Mouse (Mus musculus): Measurements from ENCODE around the gene Vmn1r204.
"Not testable (repeated sequence)": the region's sequence is repeated elsewhere in the genome, so short reads cannot be mapped to it uniquely, and the experiment has no call there.

The Vmn1r204 gene

GRCm38 (mm10) chr13:22552898-22553297, at the start of gene Vmn1r204:
TSS of gene Vmn1r204 (plus strand) at chr13:22553198.
- DNase-seq (ENCODE audit: low spot score) = not testable (repeated sequence)

DNA sequence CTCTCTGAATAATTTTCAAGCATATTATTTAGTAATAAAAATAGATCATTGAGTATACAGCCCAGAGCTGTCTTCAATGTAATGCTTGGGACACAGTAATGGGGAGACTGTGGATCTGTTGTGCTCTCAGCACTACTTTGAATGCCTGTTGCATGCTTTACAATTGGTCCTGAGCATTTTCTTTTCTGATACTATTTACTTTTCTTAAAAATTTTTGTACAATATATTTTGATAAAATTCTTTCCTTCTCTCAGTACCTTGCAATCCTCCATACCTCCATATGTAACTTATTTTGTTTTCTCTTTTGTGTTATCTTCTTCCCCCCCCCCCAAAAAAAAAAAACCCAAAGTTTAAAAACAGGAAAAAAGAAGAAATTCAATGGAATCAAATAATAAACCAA, 47.7 kb upstream of the Vmn1r204 start, which contains the start of gene Vmn1r202:
Vmn1r202 (minus strand) TSS at position 101 of the 400 bp plus-strand sequence.
- no peak for DNase-seq (ENCODE audit: low spot score)

DNA sequence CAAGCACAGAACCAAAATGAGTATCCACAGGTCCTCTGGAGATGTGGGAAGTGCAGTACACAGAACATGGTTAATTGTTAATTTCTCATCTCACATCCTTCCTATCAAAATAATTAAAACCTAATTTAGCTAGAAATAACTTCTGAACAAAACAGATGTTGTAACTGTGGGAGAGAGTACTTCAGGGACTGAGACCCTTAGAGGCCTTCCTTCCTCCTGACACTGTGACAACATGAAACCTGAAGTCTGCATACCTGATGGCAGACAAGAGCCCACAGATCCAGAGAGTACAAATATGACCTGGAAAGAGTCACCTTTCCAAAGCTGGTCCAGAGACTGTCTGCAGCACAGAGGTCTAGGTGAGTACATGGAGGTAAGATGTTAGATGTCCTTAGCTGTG, 35.2 kb upstream of the Vmn1r204 start, which contains the start of gene Vmn1r203:
Vmn1r203 (plus strand) TSS at position 301 of the 400 bp plus-strand sequence.
- DNase-seq (ENCODE audit: low spot score) = no peak

DNA sequence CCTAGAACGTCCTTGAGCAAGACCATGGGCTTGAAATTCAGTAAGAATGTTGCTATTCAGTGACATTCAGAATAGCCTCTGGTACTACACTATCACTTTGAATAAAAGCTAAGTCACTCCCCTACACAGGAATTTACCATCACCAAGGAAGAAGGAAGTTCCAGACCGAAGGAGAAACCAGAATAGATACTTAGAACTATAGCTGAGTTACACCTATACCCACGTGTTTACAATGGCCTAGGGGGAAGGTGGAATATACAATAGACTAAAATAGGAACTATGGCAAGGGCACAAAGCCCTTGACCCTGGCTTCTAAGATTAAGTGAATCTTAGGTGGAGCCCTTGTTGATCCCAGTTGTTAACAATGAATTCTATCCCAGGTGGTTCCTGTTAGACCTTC, 21.9 kb downstream of the Vmn1r204 start:
- not testable (repeated sequence) for DNase-seq (ENCODE audit: low spot score)

DNA sequence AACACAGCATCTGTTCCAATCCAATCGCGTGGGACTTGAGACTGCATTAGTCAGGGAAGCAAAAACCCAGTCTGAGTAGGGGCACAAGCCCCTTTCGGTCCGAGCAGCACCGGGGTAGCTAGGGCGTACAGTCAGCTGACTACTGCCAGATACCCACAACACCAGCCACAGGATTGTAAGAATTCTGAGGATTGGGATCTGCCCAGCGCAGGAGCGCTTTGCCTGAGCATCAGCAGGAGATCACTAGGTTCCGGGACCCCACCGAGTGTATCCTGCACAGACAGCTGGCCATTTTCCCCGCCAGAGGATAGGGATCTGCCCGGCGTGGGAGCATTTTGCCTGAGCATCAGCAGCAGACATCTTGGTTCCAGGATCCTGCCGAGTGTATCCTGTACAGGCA, 30.3 kb downstream of the Vmn1r204 start:
- not testable (repeated sequence) for DNase-seq (ENCODE audit: low spot score)

DNA sequence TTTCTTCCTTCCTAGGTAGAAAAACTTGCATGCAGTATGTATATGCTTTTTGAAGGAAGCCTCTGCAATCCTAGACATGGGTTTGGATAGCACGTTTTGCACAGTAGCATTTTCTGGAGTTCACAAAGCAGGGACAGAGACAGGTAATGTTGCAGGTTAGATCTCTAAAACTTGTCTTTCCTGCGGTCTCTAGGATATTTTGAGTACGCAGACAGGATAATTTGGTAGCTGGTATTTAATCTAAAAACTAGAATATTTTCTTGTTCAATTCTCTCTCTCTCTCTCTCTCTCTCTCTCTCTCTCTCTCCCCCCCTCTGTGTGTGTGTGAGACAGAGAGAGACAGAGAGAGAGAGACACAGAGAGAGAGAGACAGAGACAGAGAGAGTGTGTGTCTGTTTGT, 39.9 kb downstream of the Vmn1r204 start, which contains the start of gene Vmn1r205:
Vmn1r205 (minus strand) TSS at position 101 of the 400 bp plus-strand sequence.
- no peak for DNase-seq (ENCODE audit: low spot score)
